Mouse (Mus musculus) ES-Bruce4 (cell line): Measurements from ENCODE around the gene Cck.

Experiments used
- CTCF ChIP-seq: IDR thresholded peaks from one replicate; pipeline ENCODE4 v1.8.1; 2011; ENCODE audit warnings: low read depth, low read length
- EP300 ChIP-seq: IDR thresholded peaks from 2 replicates; pipeline ENCODE4 v1.6.1; 2011; ENCODE audit warnings: low read depth, low read length; ENCODE audit not compliant: insufficient read depth

GRCm38 (mm10) chr9:121467460-121467859 lies 28.0 kb downstream of the Cck start:
- TF ChIP-seq EP300 (no peak), CTCF (no peak)
